Mouse (Mus musculus): ENCODE data around the gene Gm20388. TPM values are rescaled to one million over a fixed set of nuclear protein-coding genes. Genes with fewer than 3 reads are reported as not detected.

The Gm20388 gene
- polyA plus RNA-seq, 1 experiment from 2014 or later: not detected

- Histone ChIP-seq H3K4me1 (replicated peaks; ENCODE audit: control insufficient read depth, insufficient read depth) (peaks cover 9% of the 10 kb centered on the region), H3K36me3 (ENCODE audit: control insufficient read depth, insufficient read depth, low read length) (no peaks in the 10 kb centered on the region), H3K9ac (ENCODE audit: low read length) (no peak overlapping the region), H3K4me2 (replicated peaks; ENCODE audit: low read depth) (no peak overlapping the region), H3K27me3 (ENCODE audit: control insufficient read depth, insufficient read depth, low read length) (no peaks in the 10 kb centered on the region), H3K27ac (replicated peaks) (no peak overlapping the region), H3K4me3 (ENCODE audit: low read depth, low read length) (no peak overlapping the region), H3K9me3 (ENCODE audit: control insufficient read depth, low read length) (no peaks in the 10 kb centered on the region)
- no peak for ATAC-seq (ENCODE audit: low FRiP score, low TSS enrichment)
- TF ChIP-seq CTCF (IDR thresholded peaks at IDR 0.05; ENCODE audit: low read depth) (peak; percentile 46), EP300 (optimal IDR thresholded peaks at IDR 0.05) (no peak)
- WGBS: 80% methylated on average over 8 of the region's 8 CpGs
- DNase-seq (ENCODE audit: low spot score): no peak
Measured at GRCm38 (mm10) chr8:121964716-121965512, 2054.3 kb downstream of the Gm20388 start.

GRCm38 (mm10) chr8:121966110-121966509 lies 2055.5 kb downstream of the Gm20388 start:
- ATAC-seq (ENCODE audit: low FRiP score, low TSS enrichment): no peak
- no peak overlapping the region for H3K27ac ChIP-seq (replicated peaks)
- 67% methylated on average over 5 of the region's 5 CpGs for WGBS
- TF ChIP-seq EP300 (optimal IDR thresholded peaks at IDR 0.05) (no peak), CTCF (IDR thresholded peaks at IDR 0.05; ENCODE audit: low read depth) (no peak)
- H3K27me3 ChIP-seq (ENCODE audit: control insufficient read depth, insufficient read depth, low read length): no peaks in the 10 kb centered on the region
- no peak overlapping the region for H3K9ac ChIP-seq (ENCODE audit: low read length)
- H3K4me3 ChIP-seq (ENCODE audit: low read depth, low read length): no peak overlapping the region
- H3K4me2 ChIP-seq (replicated peaks; ENCODE audit: low read depth): no peak overlapping the region
- no peaks in the 10 kb centered on the region for H3K9me3 ChIP-seq (ENCODE audit: control insufficient read depth, low read length)
- no peak for DNase-seq (ENCODE audit: low spot score)
- H3K4me1 ChIP-seq (replicated peaks; ENCODE audit: control insufficient read depth, insufficient read depth): peaks cover 9% of the 10 kb centered on the region
- H3K36me3 ChIP-seq (ENCODE audit: control insufficient read depth, insufficient read depth, low read length): no peaks in the 10 kb centered on the region

- no peak overlapping the region for H3K4me3 ChIP-seq (ENCODE audit: low read depth, low read length)
- 62% methylated on average over 7 of the region's 7 CpGs for WGBS
- DNase-seq (ENCODE audit: low spot score) (peak; percentile 41), ATAC-seq (ENCODE audit: low FRiP score, low TSS enrichment) (0 out of 2 replicates have a peak, but pooled peaks have one; percentile 45)
- TF ChIP-seq EP300 (optimal IDR thresholded peaks at IDR 0.05) (no peak), CTCF (IDR thresholded peaks at IDR 0.05; ENCODE audit: low read depth) (no peak)
- H3K9me3 ChIP-seq (ENCODE audit: control insufficient read depth, low read length): no peaks in the 10 kb centered on the region
- 0 out of 2 replicates have a peak overlapping the region, but pooled peaks have one; percentile 4 for H3K9ac ChIP-seq (ENCODE audit: low read length)
- H3K27ac ChIP-seq (replicated peaks): no peak overlapping the region
- H3K36me3 ChIP-seq (ENCODE audit: control insufficient read depth, insufficient read depth, low read length): no peaks in the 10 kb centered on the region
- H3K4me1 ChIP-seq (replicated peaks; ENCODE audit: control insufficient read depth, insufficient read depth): peaks cover 9% of the 10 kb centered on the region
- no peak overlapping the region for H3K4me2 ChIP-seq (replicated peaks; ENCODE audit: low read depth)
- H3K27me3 ChIP-seq (ENCODE audit: control insufficient read depth, insufficient read depth, low read length): no peaks in the 10 kb centered on the region
Measured at GRCm38 (mm10) chr8:121966714-121967448, 2056.2 kb downstream of the Gm20388 start.

- no peaks in the 10 kb centered on the region for H3K9me3 ChIP-seq (ENCODE audit: control insufficient read depth, low read length)
- H3K36me3 ChIP-seq (ENCODE audit: control insufficient read depth, insufficient read depth, low read length): no peaks in the 10 kb centered on the region
- H3K27me3 ChIP-seq (ENCODE audit: control insufficient read depth, insufficient read depth, low read length): no peaks in the 10 kb centered on the region
- TF ChIP-seq CTCF (IDR thresholded peaks at IDR 0.05; ENCODE audit: low read depth): no peak
- TF ChIP-seq EP300 (optimal IDR thresholded peaks at IDR 0.05): no peak
- no peak for DNase-seq (ENCODE audit: low spot score)
- H3K27ac ChIP-seq (replicated peaks): 0 out of 2 replicates have a peak overlapping the region, but pooled peaks have one; percentile 30
- H3K9ac ChIP-seq (ENCODE audit: low read length): no peak overlapping the region
- H3K4me3 ChIP-seq (ENCODE audit: low read depth, low read length): no peak overlapping the region
- H3K4me2 ChIP-seq (replicated peaks; ENCODE audit: low read depth): no peak overlapping the region
- H3K4me1 ChIP-seq (replicated peaks; ENCODE audit: control insufficient read depth, insufficient read depth): peaks cover 9% of the 10 kb centered on the region
- no peak for ATAC-seq (ENCODE audit: low FRiP score, low TSS enrichment)
- WGBS: 36% methylated on average over 4 of the region's 4 CpGs
Measured at GRCm38 (mm10) chr8:121967977-121968376, 2057.3 kb downstream of the Gm20388 start.

GRCm38 (mm10) chr8:121968542-121968941 lies 2057.9 kb downstream of the Gm20388 start:
- Histone ChIP-seq H3K27ac (replicated peaks) (no peak overlapping the region), H3K9ac (ENCODE audit: low read length) (no peak overlapping the region), H3K36me3 (ENCODE audit: control insufficient read depth, insufficient read depth, low read length) (no peaks in the 10 kb centered on the region), H3K4me2 (replicated peaks; ENCODE audit: low read depth) (no peak overlapping the region), H3K9me3 (ENCODE audit: control insufficient read depth, low read length) (no peaks in the 10 kb centered on the region), H3K27me3 (ENCODE audit: control insufficient read depth, insufficient read depth, low read length) (no peaks in the 10 kb centered on the region), H3K4me3 (ENCODE audit: low read depth, low read length) (no peak overlapping the region), H3K4me1 (replicated peaks; ENCODE audit: control insufficient read depth, insufficient read depth) (peaks cover 9% of the 10 kb centered on the region)
- WGBS: 51% methylated on average over 4 of the region's 4 CpGs
- no peak for DNase-seq (ENCODE audit: low spot score)
- ATAC-seq (ENCODE audit: low FRiP score, low TSS enrichment): no peak
- TF ChIP-seq EP300 (optimal IDR thresholded peaks at IDR 0.05) (no peak), CTCF (IDR thresholded peaks at IDR 0.05; ENCODE audit: low read depth) (no peak)
